Mouse (Mus musculus) spleen, adult 2 months (tissue): ENCODE data around the gene Rab11a.

Experiments used
- CTCF ChIP-seq: fragments of 200-500 bp; IDR thresholded peaks from 2 replicates; pipeline ENCODE4 v1.5.1; 2011; ENCODE audit warnings: mild to moderate bottlenecking, inconsistent platforms; ENCODE audit not compliant: insufficient read depth, insufficient read length, insufficient replicate concordance; ENCODE audit errors: extremely low read depth
- POLR2A ChIP-seq: fragments of 200-500 bp; IDR thresholded peaks from 2 replicates; pipeline ENCODE4 v1.6.1; 2011; ENCODE audit warnings: low read depth, low read length, inconsistent platforms

GRCm38 (mm10) chr9:64698586-64698985, 39.0 kb downstream of the Rab11a start:
- TF ChIP-seq CTCF = no peak
- TF ChIP-seq POLR2A = no peak
